In the genomic region with DNA sequence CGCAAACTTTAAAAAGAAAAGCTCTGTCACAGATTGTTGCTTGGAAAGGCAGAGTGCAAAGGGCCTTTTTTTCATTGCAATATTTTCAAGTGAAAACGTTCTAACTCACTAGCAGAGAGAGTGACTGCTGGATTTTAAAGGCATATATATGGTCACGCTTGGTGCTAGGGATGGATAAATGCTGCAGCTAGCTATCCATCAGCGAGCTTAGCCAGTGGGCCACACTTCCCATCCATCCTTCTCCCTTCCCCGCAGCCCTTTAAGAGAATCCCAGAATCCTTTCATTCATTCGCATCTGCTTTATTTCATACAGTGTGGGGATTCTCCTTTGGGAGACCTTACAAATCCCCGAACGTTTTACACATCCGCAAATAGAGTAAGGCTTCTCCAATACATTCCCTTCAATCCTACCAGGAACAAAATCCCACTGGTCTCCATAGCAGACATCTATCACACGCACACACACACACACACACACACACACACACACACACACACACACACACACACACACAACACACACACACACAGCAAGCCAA, we compare ENCODE assay signal across 7 mouse cellular contexts. TPM values are rescaled to one million over a fixed set of nuclear protein-coding genes. Genes with fewer than 3 reads are reported as not detected.
DNase-seq lines count a peak whose midpoint lies in the region; ATAC-seq and TF ChIP-seq lines count a peak whose summit lies in the region.

No protein-coding gene starts in this region.

- no peaks in the 10 kb centered on the region for H3K27me3 ChIP-seq in liver, adult 2 months (ENCODE audit: control insufficient read depth, insufficient read depth, low read length)
- no peaks in the 10 kb centered on the region; the same call in 1 of the 2 replicates for H3K27me3 ChIP-seq in forebrain, embryonic 11.5 days (ENCODE audit: control insufficient read depth, insufficient read depth, low read length)
- H3K27me3 ChIP-seq in limb, embryonic 10.5 days (ENCODE audit: low read depth, poor library complexity, severe bottlenecking), result peaks cover 57% of the 10 kb centered on the region
- no peaks in the 10 kb centered on the region for H3K27me3 ChIP-seq in neural tube, embryonic 15.5 days (replicated peaks)

- H3K9me3 ChIP-seq in forebrain, embryonic 11.5 days (ENCODE audit: control insufficient read depth, low read length), result no peaks in the 10 kb centered on the region
- no peaks in the 10 kb centered on the region for H3K9me3 ChIP-seq in limb, embryonic 10.5 days (replicated peaks)
- H3K9me3 ChIP-seq in neural tube, embryonic 15.5 days (replicated peaks), result no peaks in the 10 kb centered on the region

- DNase-seq in liver, adult 2 months (ENCODE audit: extremely low read depth, low read depth, low spot score), result no peak
- DNase-seq in liver, result no peak
- no peak for DNase-seq in forebrain, embryonic 11.5 days (ENCODE audit: low spot score)
- DNase-seq in limb, embryonic 10.5 days (ENCODE audit: low spot score), result no peak
- DNase-seq in right cerebral cortex, adult 2 months (ENCODE audit: low spot score in 2 of 2), result no peak

- no peaks in the 10 kb centered on the region for H3K79me2 ChIP-seq in liver, adult 2 months (ENCODE audit: control insufficient read depth, insufficient read depth, low read length)

- H3K9ac ChIP-seq in liver, adult 2 months (ENCODE audit: low read depth, low read length), result peak overlapping the region; percentile 57; the same call in 1 of the 2 replicates
- peak overlapping the region; percentile 68 for H3K9ac ChIP-seq in forebrain, embryonic 11.5 days (ENCODE audit: low read length)
- H3K9ac ChIP-seq in neural tube, embryonic 15.5 days (replicated peaks), result peak overlapping the region; percentile 52

- H3K4me3 ChIP-seq in liver, adult 2 months (ENCODE audit: insufficient read depth, low read depth, low read length), result 0 out of 2 replicates have a peak overlapping the region, but pooled peaks have one; percentile 44
- peak overlapping the region; percentile 38 for H3K4me3 ChIP-seq in forebrain, embryonic 11.5 days (ENCODE audit: low read depth, low read length)
- peak overlapping the region; percentile 61 for H3K4me3 ChIP-seq in limb, embryonic 10.5 days
- peak overlapping the region; percentile 37 for H3K4me3 ChIP-seq in neural tube, embryonic 15.5 days (replicated peaks)

- no peak overlapping the region; the same call in 1 of the 2 replicates for H3K27ac ChIP-seq in liver, adult 2 months (replicated peaks; ENCODE audit: insufficient read depth, low read depth, low read length)
- no peak overlapping the region for H3K27ac ChIP-seq in forebrain, embryonic 11.5 days (ENCODE audit: low read depth, low read length)
- peak overlapping the region; percentile 92 for H3K27ac ChIP-seq in limb, embryonic 10.5 days
- H3K27ac ChIP-seq in neural tube, embryonic 15.5 days (replicated peaks), result peak overlapping the region; percentile 74

- no peaks in the 10 kb centered on the region for H3K36me3 ChIP-seq in liver, adult 2 months (ENCODE audit: control insufficient read depth, insufficient read depth, low read length)
- H3K36me3 ChIP-seq in forebrain, embryonic 11.5 days (ENCODE audit: control insufficient read depth, insufficient read depth, low read length), result no peaks in the 10 kb centered on the region
- no peaks in the 10 kb centered on the region for H3K36me3 ChIP-seq in limb, embryonic 10.5 days
- H3K36me3 ChIP-seq in neural tube, embryonic 15.5 days, result no peaks in the 10 kb centered on the region

- no peak for TF ChIP-seq CTCF in liver, adult 2 months (IDR thresholded peaks at IDR 0.05; ENCODE audit: low read depth, low read length)

- 65% methylated on average over 10 of the region's 10 CpGs for WGBS in liver, adult 2 months
- WGBS in forebrain, embryonic 11.5 days, result 23% methylated on average over 10 of the region's 10 CpGs
- WGBS in limb, embryonic 10.5 days, result 30% methylated on average over 10 of the region's 10 CpGs
- 16% methylated on average over 10 of the region's 10 CpGs for WGBS in neural tube, embryonic 15.5 days

- peak; percentile 34 for ATAC-seq in forebrain, embryonic 11.5 days (replicated peaks; ENCODE audit: low FRiP score)
- peak; percentile 23 for ATAC-seq in neural tube, embryonic 15.5 days (ENCODE audit: low FRiP score)
- no peak for ATAC-seq in erythroblast, adult 5-6 weeks (replicated peaks; ENCODE audit: low FRiP score, poor library complexity, severe bottlenecking)

- peak overlapping the region; percentile 65 for H3K4me2 ChIP-seq in forebrain, embryonic 11.5 days (ENCODE audit: low read depth, low read length, severe bottlenecking)
- H3K4me2 ChIP-seq in neural tube, embryonic 15.5 days, result peak overlapping the region; percentile 61

- H3K4me1 ChIP-seq in liver, adult 2 months (ENCODE audit: control insufficient read depth, insufficient read depth, low read length), result peaks cover 6% of the 10 kb centered on the region
- H3K4me1 ChIP-seq in forebrain, embryonic 11.5 days (replicated peaks; ENCODE audit: control insufficient read depth, insufficient read depth, low read length), result 0 out of 2 replicates have a peak, but pooled peaks cover 2% of the 10 kb centered on the region
- peaks cover 11% of the 10 kb centered on the region; the same call in 1 of the 2 replicates for H3K4me1 ChIP-seq in limb, embryonic 10.5 days
- peaks cover 14% of the 10 kb centered on the region for H3K4me1 ChIP-seq in neural tube, embryonic 15.5 days

- no peak for TF ChIP-seq POLR2A in liver, adult 2 months (IDR thresholded peaks at IDR 0.05; ENCODE audit: extremely low read depth, insufficient read depth, low read length)

RNA-seq across cellular contexts. Expression of a gene that starts 32.9 kb away (rescaled TPM):
- 35.5 and 38.4 TPM in 2 replicates for total RNA-seq in liver, adult 2 months (2014; rRNA removed)
- polyA plus RNA-seq in liver, adult 2 months (2012; rRNA removed), result 11.9 and 12.2 TPM in 2 replicates
- 16.5 and 18.3 TPM in 2 replicates for polyA plus RNA-seq in forebrain, embryonic 11.5 days (2014; fragmentation: Nextera tagmentation; extraction: Ambion mirVana)
- polyA plus RNA-seq in limb, embryonic 10.5 days (2016; fragmentation: Nextera tagmentation; extraction: Ambion mirVana), result 9.8 and 13.9 TPM in 2 replicates
- 63.0 and 65.5 TPM in 2 replicates for polyA plus RNA-seq in neural tube, embryonic 15.5 days (2015; fragmentation: Nextera tagmentation; extraction: Ambion mirVana)
- total RNA-seq in erythroblast, adult 5-6 weeks (2015; ENCODE audit: low replicate concordance), result 251 and 274 TPM in 2 replicates
- 546 and 697 TPM in 2 replicates for total RNA-seq in erythroblast, adult 5-6 weeks (2017; ENCODE audit: low replicate concordance)

Comparison
In these comparisons a context has a peak if more than half of its experiments do, and no peak if none do; other contexts are left out.
1. H3K27ac ChIP-seq: peak in limb, embryonic 10.5 days (single experiment) and neural tube, embryonic 15.5 days (single experiment); none in liver, adult 2 months (single experiment) and forebrain, embryonic 11.5 days (single experiment).
2. Peak in every context shown above with its lines, with median percentiles within 50 percentile points of each other: H3K4me3 ChIP-seq and H3K9ac ChIP-seq.